Mouse (Mus musculus) CD4-positive helper T cell, adult 2 months (primary cell): ENCODE measurements around the gene Tbxas1.

Source experiments
- DNase-seq: peaks from one replicate; pipeline ENCODE4 v3.0.0-alpha.2; 2012; ENCODE audit warnings: low read depth, missing footprints, low spot score

Tbxas1 gene

DNA sequence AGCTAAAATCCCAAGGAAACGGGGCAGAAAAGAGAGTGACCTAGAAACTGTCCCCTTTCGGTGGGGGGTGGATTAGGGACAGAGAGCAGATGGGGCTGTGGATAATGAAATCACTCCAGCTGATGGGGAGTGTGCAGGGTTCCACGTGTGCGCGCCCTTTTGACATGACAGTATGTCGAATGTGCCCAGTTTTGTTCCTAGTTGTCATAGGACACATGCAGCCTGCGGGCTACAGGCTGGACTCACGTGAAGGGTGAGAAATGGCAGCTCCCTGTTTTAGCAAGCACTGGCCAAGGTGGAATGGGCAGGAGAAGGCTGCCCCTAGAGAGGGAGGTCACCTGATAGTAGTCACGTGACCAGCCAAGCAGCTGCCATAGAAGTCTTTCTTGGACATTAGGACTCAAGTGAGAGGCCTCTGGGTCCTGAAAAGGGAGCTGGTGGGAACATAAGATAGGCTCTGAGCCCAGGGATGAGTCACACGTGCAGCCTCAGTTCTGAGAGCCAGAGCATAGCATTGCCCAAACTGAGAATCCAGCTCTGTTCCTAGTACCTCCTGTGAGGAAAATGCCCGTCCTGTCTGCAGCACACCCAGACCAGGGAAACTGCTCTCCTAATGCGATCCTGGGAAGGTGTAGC lies 85.7 kb downstream of the Tbxas1 start:
- DNase-seq = no peak

DNA sequence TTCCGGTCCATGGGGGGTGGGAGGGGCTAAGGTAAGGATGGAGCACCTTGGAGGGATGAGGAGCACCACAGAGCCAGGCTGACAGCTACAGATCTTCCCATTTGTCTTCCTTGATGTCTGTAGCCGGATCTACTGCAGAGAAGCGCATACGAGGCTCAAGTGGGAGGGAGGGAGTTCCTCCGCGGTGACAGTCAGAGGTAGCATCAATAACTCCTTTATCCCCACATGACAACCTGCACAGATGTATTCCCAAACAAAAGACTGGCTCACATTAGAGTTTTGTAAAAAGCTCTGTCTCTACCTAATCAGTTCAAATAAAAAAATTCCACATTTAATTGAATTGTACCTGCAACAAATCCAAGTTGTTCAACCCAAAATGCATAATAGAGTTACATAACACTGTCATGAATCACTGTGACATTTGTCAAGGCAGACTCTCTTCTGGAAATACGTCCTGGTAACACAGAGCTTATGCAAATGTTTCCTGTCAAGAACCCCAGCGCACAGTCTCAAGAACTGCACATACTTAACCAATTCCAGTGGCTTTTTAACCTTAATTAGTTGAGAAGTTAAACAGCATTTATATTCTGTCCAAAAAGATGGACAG lies 86.3 kb downstream of the Tbxas1 start:
- DNase-seq = no peak

DNA sequence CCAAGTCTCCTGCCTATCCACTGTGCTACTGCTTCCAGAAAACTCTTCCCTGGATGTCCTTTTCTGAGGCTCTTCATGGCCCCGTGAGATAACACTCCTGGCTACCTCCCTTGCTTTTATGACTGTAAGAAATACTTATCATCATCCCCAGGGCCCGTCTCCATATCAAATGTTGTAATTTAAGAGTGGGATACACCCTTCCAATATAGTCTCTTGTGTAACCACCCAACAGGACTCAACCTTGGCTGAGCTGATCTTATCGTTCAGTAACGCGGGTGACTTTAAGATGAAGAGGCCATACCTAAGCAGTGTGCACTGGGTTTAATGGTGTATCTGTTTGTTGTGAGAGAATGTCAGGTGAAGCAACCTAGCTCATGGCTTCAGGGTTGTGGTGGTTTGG lies 91.6 kb downstream of the Tbxas1 start:
- DNase-seq = no peak

DNA sequence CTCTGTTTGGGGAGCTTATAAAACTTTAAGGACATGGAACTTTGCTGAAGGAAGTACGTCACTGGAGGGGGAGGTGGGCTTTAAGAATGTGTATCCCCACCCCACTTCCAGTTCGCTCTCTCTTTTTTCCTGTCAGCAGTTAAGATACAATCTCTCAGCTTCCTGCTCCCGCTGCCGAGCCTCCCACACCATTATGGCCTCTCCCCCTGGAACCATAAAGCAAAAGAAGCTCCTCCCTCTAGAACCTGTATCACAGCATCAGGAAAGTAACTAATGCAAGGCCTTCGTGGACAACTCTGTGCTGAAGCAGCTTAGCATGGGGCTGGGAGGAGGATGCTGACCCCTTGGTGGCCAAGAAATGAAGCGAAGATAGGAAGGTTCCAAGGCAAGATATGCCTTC lies 92.1 kb downstream of the Tbxas1 start:
- DNase-seq = no peak

DNA sequence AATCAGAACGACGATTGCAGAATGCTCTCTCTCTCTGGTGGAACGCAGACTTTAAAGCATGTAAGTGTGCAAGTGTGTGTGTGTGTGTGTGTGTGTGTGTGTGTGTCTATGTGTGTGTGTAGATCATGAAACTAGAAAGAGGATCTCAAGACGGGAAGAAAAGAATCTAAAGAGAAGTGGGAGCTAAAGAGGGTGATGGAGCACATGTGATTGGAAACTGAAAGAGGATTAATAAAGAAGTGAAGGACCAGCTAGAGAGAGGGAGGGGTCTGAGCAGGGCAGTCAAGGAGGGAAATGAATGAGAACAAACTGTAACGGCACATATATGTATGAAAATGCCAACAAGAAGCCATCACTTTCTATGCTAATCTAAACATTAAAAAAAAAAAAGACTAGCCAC lies 92.8 kb downstream of the Tbxas1 start:
- DNase-seq = no peak

DNA sequence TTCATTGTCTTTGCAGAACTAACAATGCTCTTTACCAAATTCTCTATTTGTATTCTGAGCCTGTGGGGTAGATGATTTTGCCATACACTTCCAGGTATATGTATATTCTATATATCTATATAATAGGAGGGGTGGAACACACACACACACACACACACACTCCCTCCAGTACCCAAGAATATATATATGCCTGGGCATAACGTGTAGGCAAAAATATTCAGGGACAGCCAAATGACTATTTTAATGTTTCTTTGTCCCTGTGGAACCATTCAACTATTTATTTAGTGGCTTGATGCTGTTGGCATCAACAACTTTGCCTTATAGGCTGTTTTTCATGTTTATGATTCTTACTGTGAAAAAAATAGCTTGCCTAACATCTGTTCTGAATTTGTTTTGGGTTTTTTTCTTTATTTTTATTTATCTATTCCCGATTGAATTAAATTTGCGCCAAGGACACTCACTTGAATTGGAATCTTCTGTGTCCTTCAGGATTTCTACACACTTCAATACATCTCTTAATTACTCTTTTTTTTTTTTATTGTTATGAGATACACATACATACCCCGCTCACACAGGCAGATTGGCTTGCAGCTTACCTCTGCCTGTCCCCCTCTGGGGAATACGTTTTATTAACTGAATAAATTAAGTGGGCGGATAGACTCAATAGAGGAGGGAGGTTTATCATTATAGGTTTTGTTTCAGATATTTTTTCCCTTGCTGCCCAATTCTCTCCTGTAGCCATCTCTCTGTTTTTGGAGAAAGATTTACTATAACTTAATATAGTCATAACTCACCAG lies 94.9 kb downstream of the Tbxas1 start:
- DNase-seq = no peak

DNA sequence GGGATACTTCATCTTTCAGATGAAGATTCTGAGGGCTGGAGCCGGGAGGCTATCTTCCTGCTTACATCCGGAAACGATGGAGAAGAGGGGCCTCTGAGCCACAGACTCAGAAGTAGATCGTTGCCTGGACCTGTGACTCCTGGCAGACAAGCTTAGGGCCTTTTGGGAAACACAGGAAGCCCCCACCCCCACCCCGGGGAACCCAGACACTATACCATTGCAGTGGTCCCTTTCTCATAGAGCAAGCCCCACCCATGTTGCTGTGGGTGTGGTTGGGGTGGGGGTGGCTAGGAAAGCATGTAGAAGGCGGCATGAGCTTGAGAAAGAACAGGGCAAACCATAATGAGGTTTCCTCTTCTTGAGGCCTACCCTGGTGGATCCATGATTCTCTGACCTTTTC lies 95.6 kb downstream of the Tbxas1 start:
- no peak for DNase-seq

DNA sequence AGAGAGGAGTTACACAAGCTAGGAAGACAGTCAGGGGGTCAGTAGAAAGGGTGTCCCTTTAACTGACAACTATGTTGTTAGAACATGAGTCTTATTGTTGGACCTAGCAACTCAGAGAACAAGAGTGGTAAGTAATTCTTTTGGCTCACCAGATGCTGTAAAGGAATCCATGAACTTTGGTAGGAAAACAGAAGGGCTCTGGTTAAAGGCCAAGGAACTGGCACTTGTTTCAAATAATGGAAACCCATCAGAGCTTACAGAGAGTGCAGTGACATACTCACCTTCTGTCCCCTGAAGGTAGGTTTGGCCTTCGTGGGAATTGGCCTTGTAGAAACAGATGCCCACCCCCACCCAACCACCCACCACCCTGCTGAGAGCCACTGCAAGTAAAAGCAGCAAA lies 97.6 kb downstream of the Tbxas1 start:
- no peak for DNase-seq

DNA sequence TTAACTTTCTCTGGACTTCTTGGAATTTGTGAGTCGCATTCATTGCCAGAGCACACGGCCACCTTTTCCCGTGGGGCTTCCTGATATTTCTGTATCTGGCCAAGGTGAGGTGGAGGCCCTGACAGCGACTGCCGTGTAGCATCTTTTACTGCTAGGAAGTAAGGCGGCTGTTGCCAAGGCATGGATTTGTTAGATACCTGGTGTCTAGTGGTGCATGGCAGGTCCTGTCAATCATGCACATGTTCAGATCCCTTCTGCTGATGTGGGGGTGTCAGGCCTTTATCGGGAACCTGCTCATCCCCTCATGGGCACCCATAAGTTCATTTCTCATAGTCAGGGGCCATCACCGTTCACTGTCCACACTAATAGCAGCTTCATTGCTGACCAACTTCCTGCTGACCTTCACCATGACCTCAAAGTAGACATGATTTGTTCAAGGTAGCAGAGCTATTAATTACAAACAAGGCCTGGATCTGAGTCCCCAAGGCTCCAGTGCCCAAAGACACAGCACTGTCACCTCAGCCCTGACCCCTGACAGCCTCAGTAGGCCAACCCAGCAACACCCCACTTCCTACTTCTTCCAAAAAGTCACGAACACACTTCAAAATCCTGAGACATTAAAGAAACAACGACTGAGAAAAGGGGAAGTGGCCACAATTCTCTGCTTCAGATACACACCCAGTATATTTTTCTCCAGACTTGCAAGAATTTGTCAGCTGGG lies 98.4 kb downstream of the Tbxas1 start:
- no peak for DNase-seq

DNA sequence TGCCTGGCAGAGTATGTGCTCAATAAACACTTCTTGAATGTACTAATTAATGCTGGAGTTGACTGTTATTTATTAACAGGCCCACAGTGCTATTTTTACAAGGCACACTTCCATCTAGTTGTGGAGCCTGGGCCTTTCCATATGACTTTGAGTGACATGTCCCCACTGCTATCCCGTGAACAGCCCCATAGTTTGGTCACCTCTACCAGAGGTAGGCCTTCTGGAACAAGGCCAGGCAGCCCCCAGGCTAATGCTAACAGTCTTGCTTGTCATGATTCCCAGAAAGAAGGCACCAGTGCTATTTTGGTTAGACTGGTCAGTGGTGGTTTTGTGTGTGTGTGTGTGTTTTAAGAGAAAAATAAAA lies 98.9 kb downstream of the Tbxas1 start:
- no peak for DNase-seq

DNA sequence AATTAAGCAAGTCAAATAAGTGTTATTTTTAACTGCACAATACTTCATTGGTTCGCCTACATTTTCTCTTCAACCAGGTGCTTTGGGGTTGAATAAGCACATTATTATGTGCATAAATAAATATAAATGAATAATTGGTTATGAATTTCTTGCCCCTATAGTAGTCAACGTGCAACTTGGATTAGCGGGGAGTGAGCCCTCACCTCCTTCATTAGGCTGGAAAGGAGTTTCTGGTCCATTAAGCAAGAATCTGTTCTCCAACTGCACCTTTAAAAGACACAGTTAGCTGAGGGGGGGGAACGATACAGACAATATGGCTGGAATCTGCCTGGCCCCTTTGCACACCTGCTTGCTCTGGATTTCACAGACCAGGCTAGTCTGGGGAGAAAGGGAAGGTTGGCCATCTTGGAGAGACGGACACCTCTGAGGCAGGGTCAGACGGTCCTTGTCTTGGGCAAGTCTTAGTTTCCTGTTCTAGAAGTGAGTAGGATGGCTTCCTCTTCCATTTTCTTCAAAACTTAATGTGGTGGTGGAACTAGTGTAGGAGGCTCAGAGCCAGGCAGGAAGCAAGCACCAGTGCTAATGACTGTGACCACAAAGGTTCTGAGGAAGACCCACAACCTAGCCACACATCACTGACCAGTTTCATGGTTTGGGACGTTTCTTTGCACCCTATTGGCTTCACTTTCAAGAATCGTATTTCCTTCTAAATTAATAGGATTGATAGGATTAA lies 99.5 kb downstream of the Tbxas1 start:
- DNase-seq = no peak

DNA sequence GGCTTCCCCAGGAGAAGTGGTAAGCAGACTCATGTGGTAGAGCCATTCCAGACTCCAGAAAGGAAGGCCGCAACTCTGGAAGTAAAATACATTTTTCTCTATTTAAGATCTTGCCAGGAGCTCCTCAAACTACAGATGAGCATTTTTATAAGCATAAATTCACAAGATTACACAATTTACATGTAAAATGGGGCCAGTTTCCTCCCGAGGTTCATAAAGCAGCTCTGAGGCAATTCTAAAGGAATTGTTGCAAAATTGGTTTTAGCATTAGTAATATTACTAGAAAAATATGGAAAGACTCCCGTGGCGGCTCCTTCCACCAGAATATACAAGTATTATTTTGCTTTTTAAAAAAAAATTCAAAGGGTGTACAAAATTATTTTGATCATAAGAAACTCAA lies 100.7 kb downstream of the Tbxas1 start:
- no peak for DNase-seq

DNA sequence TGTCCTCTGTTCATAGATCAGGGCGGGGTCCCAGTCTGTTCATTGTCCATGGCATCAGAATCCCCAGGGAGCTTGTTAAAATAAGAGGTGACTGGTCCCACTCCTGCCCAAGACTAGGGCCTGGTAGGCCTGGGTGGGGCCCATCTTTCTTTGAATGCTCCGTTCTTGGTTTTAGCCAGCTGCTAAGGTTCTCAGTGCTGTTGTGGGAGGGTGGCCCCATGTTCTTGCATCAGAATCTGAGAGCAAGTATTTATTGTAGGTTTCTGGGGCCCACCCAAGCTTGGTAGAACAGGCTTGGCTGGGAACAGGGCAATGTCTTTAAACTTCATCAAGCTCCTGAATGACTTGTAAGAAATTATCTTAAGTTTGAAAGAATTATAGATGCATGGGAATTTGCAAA lies 101.2 kb downstream of the Tbxas1 start:
- DNase-seq = no peak

DNA sequence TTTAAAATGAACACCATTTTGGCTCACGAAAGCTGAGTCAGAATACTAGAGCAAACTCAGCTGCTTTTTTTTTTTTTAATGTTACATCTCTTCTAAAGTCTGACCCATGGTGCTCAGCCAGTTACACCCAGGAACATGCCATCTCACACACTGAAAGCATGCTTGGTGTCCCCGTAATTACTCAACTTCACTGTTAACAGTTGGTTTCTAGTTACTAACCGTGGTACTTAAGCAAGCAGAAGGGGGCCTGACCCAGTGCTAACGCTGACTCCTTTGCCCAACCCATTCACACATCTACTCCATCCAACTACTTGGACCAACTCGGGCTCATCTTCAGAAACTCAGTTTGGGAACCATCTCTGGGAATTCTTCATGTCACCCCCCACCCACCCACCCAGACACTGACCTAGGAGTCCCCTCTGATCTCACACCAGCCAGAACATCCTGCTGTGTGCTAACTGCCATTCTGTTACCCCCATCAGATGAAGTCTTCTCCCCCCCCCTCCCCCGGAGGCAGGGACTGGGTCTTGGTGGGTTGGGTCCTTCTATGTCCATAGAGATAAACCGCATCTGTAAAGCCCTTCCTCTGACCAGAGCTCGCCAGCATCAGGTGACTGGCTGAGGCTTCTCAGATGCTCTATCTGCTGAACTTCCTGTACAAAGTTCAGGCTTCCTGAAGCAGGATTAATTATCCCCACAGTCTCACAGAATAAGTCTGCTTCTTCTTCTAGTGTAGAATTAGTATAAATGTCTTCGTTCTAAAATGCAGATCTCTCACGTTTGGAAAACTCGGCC lies 105.9 kb downstream of the Tbxas1 start:
- DNase-seq = no peak

DNA sequence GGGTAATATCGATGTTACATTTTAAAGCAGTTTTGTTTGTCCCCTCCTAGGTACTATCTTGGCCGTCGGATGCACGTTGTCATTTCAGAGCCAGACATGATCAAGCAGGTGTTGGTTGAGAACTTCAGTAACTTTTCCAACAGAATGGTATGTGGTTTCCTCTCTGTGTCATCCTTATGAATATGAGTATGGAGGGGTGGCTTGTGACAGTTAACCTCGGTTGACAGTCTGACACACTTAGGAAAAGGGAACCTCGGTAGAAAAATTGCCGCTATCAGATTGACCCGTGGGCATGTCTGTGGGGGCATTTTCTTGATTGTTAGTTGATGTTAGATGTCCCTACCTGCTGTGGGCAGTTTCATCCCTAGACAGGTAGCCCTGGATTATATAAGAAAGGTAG lies 106.9 kb downstream of the Tbxas1 start:
- no peak for DNase-seq

DNA sequence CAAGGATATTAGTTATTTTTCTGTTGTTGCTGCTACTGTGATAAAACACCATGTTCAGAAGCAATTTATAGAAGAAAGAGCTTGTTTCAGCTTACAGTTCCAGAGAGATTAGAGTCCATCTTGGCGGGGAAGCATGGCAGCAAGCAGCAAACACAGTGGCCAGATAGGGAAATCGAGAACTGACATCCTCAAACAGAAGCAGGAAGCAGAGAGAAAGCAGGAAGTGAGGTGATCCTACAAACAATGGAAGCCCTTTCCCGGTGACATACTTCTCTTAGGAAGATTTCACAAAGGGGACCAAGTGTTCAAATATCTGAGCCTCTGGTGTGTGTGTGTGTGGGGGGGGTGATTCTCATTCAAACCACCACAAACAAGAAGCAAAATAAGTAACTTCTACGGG lies 107.5 kb downstream of the Tbxas1 start:
- no peak for DNase-seq

DNA sequence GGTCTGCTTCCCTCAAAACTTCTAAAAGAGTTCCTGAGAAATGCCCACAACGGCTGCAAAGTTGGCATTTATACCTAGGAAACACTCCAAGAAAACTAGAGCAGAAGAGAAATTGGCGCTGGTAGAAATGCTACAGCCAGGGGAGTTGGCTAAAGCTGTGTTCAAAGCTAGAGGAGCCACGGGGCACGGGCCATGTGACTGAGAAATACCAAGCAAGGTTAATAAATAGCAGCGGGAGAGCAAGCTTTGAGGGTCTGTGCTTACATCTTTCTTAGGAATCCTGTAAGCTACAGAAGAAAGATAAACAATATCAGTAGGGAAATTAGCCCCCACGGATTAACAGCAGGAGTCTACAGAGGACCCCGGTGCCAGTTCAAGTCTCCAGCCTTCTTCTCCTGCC lies 107.9 kb downstream of the Tbxas1 start:
- DNase-seq = no peak

DNA sequence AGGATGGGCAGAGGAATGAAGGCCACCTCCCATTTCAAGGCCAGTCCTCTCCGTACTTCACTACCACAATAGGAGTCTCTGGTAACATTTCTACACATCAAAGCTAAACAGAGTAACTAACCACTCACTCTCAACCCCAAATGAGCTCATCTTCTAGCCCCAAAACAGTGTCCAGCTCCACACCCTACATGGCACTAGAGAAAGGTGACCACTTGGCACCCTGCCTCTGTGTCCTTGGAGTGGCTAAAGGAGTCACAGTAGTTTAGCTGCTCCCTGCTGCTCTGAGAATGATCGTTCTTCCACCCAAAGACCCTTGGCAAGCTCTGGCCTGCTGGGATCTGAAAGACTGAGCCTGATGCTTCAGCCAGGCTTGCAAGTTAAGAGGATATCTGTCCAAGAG lies 109.4 kb downstream of the Tbxas1 start:
- DNase-seq = no peak

DNA sequence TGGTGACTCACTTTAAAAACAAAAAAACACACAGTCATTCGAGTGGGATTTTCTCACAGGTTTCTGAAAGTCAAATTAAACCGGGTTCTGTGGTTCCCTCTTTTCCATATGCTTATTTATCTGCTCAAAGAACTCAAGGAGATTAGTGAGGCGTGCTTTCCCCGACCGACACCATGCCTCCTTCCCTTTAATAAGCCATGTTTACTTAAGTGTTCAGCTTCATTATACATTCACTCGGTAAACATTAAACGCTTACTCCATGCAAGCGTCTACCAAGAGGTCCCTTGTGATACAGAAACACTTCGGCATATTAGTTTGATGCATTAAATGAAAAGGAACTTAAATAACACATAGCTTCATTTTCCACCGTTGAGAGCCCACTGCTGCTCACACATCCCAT lies 111.4 kb downstream of the Tbxas1 start:
- no peak for DNase-seq

DNA sequence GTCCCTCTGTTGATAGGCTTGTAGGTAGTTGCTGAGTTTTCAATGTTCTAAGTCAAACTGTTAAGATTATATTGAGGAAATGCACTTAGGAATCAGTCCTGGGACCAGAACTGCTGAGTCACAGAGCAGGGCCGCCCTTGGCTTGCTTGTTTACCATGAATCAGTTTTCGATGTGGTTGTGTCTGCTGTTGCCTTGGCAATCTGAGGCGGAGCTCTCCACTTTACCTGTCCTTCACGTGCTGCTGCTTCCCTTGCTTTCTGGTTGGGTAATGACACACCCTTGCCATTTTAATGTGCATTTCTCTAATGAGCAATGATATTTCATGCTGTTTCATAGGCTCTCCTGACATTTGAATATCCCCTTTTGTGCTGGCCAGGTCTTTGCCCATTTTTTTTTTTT lies 116.8 kb downstream of the Tbxas1 start:
- DNase-seq = no peak

DNA sequence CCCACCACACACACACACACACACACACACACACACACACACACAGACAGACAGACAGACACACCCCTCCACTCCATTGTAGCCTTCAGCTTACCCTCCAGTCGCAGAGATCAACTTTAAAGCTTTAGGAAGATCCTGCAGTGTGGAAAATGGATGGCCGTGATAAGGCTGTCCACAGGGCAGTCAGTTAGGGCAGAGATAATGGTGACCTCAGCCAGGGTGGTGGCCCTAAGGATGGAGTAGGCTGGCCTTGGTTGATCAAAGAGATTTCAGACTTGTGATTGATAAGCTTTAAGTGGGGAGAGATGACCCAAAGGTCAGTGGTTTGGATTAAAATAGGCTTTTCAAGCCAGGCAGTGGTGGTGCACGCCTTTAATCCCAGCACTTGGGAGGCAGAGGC lies 120.6 kb downstream of the Tbxas1 start:
- no peak for DNase-seq
